Mouse (Mus musculus) c-Kit-positive CD71-negative TER-119-negative erythroid progenitor cells, embryonic 14.5 days (primary cell): ENCODE results near the gene Erg28.

ENCODE experiments used
- DNase-seq: peaks from one replicate; pipeline ENCODE4 v3.0.0-alpha.2; 2013; ENCODE audit warnings: low read depth

Gene Erg28

GRCm38 (mm10) chr12:85824438-85825264 lies at the start of gene Erg28, which contains the start of gene Ttll5:
Gene Erg28, minus strand, starts transcription at chr12:85824550.
Gene Ttll5, plus strand, starts transcription at chr12:85824659.
- DNase-seq: peak; percentile 88

- no peak for DNase-seq
Measured at GRCm38 (mm10) chr12:85869423-85869822, 45.1 kb upstream of the Erg28 start.

- DNase-seq: no peak
Measured at GRCm38 (mm10) chr12:85867125-85867524, 42.8 kb upstream of the Erg28 start.

- DNase-seq: no peak
Measured at GRCm38 (mm10) chr12:85866624-85867023, 42.3 kb upstream of the Erg28 start.

- DNase-seq: no peak
Measured at GRCm38 (mm10) chr12:85865526-85865925, 41.2 kb upstream of the Erg28 start.

GRCm38 (mm10) chr12:85862514-85862913 lies 38.2 kb upstream of the Erg28 start:
- no peak for DNase-seq

- DNase-seq: no peak
Measured at GRCm38 (mm10) chr12:85859511-85860189, 35.3 kb upstream of the Erg28 start.

GRCm38 (mm10) chr12:85859111-85859510 lies 34.8 kb upstream of the Erg28 start:
- DNase-seq: no peak

GRCm38 (mm10) chr12:85857300-85857699 lies 33.0 kb upstream of the Erg28 start:
- no peak for DNase-seq

GRCm38 (mm10) chr12:85854271-85854670 lies 29.9 kb upstream of the Erg28 start:
- no peak for DNase-seq

GRCm38 (mm10) chr12:85853836-85854235 lies 29.5 kb upstream of the Erg28 start:
- no peak for DNase-seq

GRCm38 (mm10) chr12:85850661-85851060 lies 26.3 kb upstream of the Erg28 start:
- no peak for DNase-seq

GRCm38 (mm10) chr12:85848164-85848958 lies 24.0 kb upstream of the Erg28 start:
- no peak for DNase-seq

- DNase-seq: no peak
Measured at GRCm38 (mm10) chr12:85839371-85840000, 15.1 kb upstream of the Erg28 start.

GRCm38 (mm10) chr12:85837765-85838164 lies 13.4 kb upstream of the Erg28 start:
- DNase-seq: no peak

GRCm38 (mm10) chr12:85834543-85834942 lies 10.2 kb upstream of the Erg28 start:
- no peak for DNase-seq

GRCm38 (mm10) chr12:85830691-85831090 lies 6.3 kb upstream of the Erg28 start:
- no peak for DNase-seq

- DNase-seq: no peak
Measured at GRCm38 (mm10) chr12:85829866-85830265, 5.5 kb upstream of the Erg28 start.

- DNase-seq: no peak
Measured at GRCm38 (mm10) chr12:85828856-85829255, 4.5 kb upstream of the Erg28 start.

GRCm38 (mm10) chr12:85825822-85826221 lies 1.5 kb upstream of the Erg28 start:
- DNase-seq: no peak

- no peak for DNase-seq
Measured at GRCm38 (mm10) chr12:85825361-85825760, 1.0 kb upstream of the Erg28 start.

- DNase-seq: no peak
Measured at GRCm38 (mm10) chr12:85822051-85822450, 2.3 kb downstream of the Erg28 start.
